Comparison of ENCODE assay signal across 39 mouse cellular contexts in the genomic region with DNA sequence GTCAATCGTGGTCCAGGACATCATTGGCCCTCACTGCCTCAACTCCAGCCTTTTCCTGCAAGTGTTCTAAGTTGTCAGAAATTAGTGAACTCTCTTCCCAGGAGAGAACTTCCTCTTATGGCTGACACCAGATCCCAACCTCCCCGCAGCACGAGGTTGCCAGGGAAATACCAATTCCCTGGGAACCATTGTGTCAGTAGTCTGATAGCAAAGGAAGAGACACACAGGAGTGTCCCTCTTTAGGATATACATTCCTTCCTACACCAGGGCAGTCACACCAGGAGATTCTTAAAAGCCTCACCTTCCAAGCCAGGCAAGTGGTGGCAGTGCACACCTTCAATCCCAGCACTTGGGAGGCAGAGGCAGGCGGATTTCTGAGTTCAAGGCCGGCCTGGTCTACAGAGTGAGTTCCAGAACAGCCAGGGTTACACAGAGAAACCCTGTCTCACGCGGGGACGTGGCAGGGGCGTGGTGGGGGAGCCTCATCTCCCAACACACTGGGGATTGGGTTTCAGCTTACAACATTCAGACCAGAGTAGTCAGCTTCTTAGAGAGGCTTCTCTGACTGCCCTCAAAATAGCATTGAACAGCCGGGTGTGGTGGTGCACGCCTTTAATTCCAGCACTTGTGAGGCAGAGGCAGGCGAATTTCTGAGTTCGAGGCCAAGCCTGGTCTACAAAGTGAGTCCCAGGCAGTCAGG. TPM values are rescaled to one million over a fixed set of nuclear protein-coding genes. Genes with fewer than 3 reads are reported as not detected.
"Had no signal": no experiment of that assay in that cellular context is flagged by ENCODE, and none has a peak within 500 bp of the region (broad histone marks: within the 10 kb centered on the region; RNA-seq: fewer than 3 reads in every experiment).

No protein-coding gene starts in this region.

- H3K27me3 ChIP-seq: embryonic facial prominence, embryonic 12.5 days; embryonic facial prominence, embryonic 13.5 days; embryonic facial prominence, embryonic 15.5 days; forebrain, embryonic 12.5 days; forebrain, embryonic 13.5 days; forebrain, embryonic 15.5 days had no signal

- H3K4me3 ChIP-seq: embryonic facial prominence, embryonic 10.5 days; embryonic facial prominence, embryonic 12.5 days; embryonic facial prominence, embryonic 13.5 days; embryonic facial prominence, embryonic 15.5 days; erythroblast, embryonic 14.5 days; forebrain, embryonic 10.5 days; forebrain, embryonic 12.5 days; forebrain, embryonic 13.5 days; forebrain, embryonic 15.5 days; heart, adult 2 months; heart, embryonic 10.5 days had no signal

- H3K9ac ChIP-seq: embryonic facial prominence, embryonic 12.5 days; embryonic facial prominence, embryonic 13.5 days; embryonic facial prominence, embryonic 15.5 days; forebrain, embryonic 12.5 days; forebrain, embryonic 13.5 days; forebrain, embryonic 15.5 days; forebrain, postnatal 0 days had no signal

- H3K9me3 ChIP-seq: embryonic facial prominence, embryonic 10.5 days; embryonic facial prominence, embryonic 12.5 days; embryonic facial prominence, embryonic 13.5 days; embryonic facial prominence, embryonic 15.5 days; forebrain, embryonic 10.5 days; forebrain, embryonic 12.5 days; forebrain, embryonic 13.5 days; forebrain, embryonic 15.5 days; heart, embryonic 10.5 days had no signal

- DNase-seq: cerebellum, adult 9-10 months; cerebellum, adult 9-11 months; cerebellum, postnatal 10 days; cerebellum, postnatal 14 days; cerebellum, postnatal 25 days; cerebellum, postnatal 36 days; embryo, embryonic 11 days; forebrain, postnatal 0 days; gastrocnemius, postnatal 10 days; gastrocnemius, postnatal 14 days; gastrocnemius, postnatal 36 days; heart, adult 11 months; heart, adult 18-20 months; heart, adult 2 months had no signal

- H3K27ac ChIP-seq: embryonic facial prominence, embryonic 10.5 days; embryonic facial prominence, embryonic 12.5 days; embryonic facial prominence, embryonic 13.5 days; embryonic facial prominence, embryonic 15.5 days; forebrain, embryonic 10.5 days; forebrain, embryonic 12.5 days; forebrain, embryonic 13.5 days; forebrain, embryonic 15.5 days; heart, adult 2 months; heart, embryonic 10.5 days had no signal

- H3K4me2 ChIP-seq: embryonic facial prominence, embryonic 12.5 days; embryonic facial prominence, embryonic 13.5 days; embryonic facial prominence, embryonic 15.5 days; forebrain, embryonic 12.5 days; forebrain, embryonic 13.5 days; forebrain, embryonic 15.5 days; heart, embryonic 11.5 days had no signal

- ATAC-seq: forebrain, embryonic 13.5 days; forebrain, embryonic 14.5 days; forebrain, embryonic 15.5 days; forebrain, embryonic 16.5 days; forebrain, postnatal 0 days had no signal

- H3K36me3 ChIP-seq: embryonic facial prominence, embryonic 12.5 days; embryonic facial prominence, embryonic 13.5 days; embryonic facial prominence, embryonic 15.5 days; forebrain, embryonic 12.5 days; forebrain, embryonic 15.5 days had no signal

RNA-seq across cellular contexts. Expression of gene Stra8, which starts 6.5 kb away (rescaled TPM):
- total RNA-seq: common myeloid progenitor, adult 5-6 weeks; forebrain, postnatal 0 days; gastrocnemius, adult 18-20 months; gastrocnemius, adult 8-10 months; gastrocnemius, postnatal 10 days; gastrocnemius, postnatal 14 days; gastrocnemius, postnatal 36 days; gastrocnemius, postnatal 4 days; granulocyte monocyte progenitor cell, adult 5-6 weeks; heart, adult 18-20 months; heart, adult 2 months; heart, adult 8-10 months had no signal
- polyA plus RNA-seq: cortical plate, adult 2 months; embryonic facial prominence, embryonic 11.5 days; embryonic facial prominence, embryonic 12.5 days; embryonic facial prominence, embryonic 13.5 days; embryonic facial prominence, embryonic 14.5 days; embryonic facial prominence, embryonic 15.5 days; erythroblast, embryonic 14.5 days; forebrain, embryonic 10.5 days; forebrain, embryonic 11.5 days; forebrain, embryonic 12.5 days; forebrain, embryonic 13.5 days; forebrain, embryonic 14.5 days; forebrain, embryonic 15.5 days; forebrain, embryonic 16.5 days; forebrain, postnatal 0 days; frontal cortex, adult 2 months; gonadal fat pad, adult 2 months; heart, adult 2 months; heart, embryonic 10.5 days; heart, embryonic 11.5 days had no signal

RNA-seq across cellular contexts. Expression of gene Tmem140, which starts 50.5 kb away (rescaled TPM):
- polyA plus RNA-seq: erythroblast, embryonic 14.5 days had no signal
